28 mouse cellular contexts compared by ENCODE assay signal in genomic region chr13:7233399-7233798, GRCm38 (mm10).
A peak's percentile ranks its signal among the peaks of the same experiment; 100 is the strongest.
DNase-seq lines count a peak whose midpoint lies in the region; ATAC-seq lines count a peak whose summit lies in the region.
"Had no signal": no experiment of that assay in that cellular context is flagged by ENCODE, and none has a peak within 500 bp of the region (broad histone marks: within the 10 kb centered on the region; RNA-seq: fewer than 3 reads in every experiment).

No protein-coding gene starts in this region.

- H3K4me1 ChIP-seq in neural tube, embryonic 14.5 days (ENCODE audit: control insufficient read depth, insufficient read depth, low read length) = no peaks in the 10 kb centered on the region
- 0 out of 2 replicates have a peak, but pooled peaks cover 3% of the 10 kb centered on the region for H3K4me1 ChIP-seq in neural tube, embryonic 15.5 days
- H3K4me1 ChIP-seq in forebrain, embryonic 11.5 days (replicated peaks; ENCODE audit: control insufficient read depth, insufficient read depth, low read length) = no peaks in the 10 kb centered on the region
- H3K4me1 ChIP-seq: embryonic facial prominence, embryonic 10.5 days; embryonic facial prominence, embryonic 13.5 days; forebrain, embryonic 13.5 days; heart, embryonic 12.5 days; heart, embryonic 15.5 days; hindbrain, embryonic 10.5 days had no signal

- no peak for DNase-seq in neural tube, embryonic 10.5 days (ENCODE audit: extremely low spot score, low spot score)
- DNase-seq in hindlimb bud, embryonic 11.5 days (ENCODE audit: extremely low spot score, low read depth, low spot score) = peak; percentile 5
- DNase-seq in urinary bladder, postnatal 25 days (ENCODE audit: low spot score) = no peak
- DNase-seq in forebrain, embryonic 11.5 days (ENCODE audit: low spot score) = no peak
- DNase-seq: adrenal gland, adult 2 months; adrenal gland, postnatal 14 days; cerebellum, adult 11-12 months; cerebellum, adult 8-10 months; cerebellum, postnatal 10 days; cerebellum, postnatal 36 days; embryo, embryonic 11 days; gastrocnemius, postnatal 25 days; heart, adult 18-20 months; heart, postnatal 10 days; heart, postnatal 36 days had no signal

- no peaks in the 10 kb centered on the region for H3K36me3 ChIP-seq in neural tube, embryonic 14.5 days (ENCODE audit: control insufficient read depth, insufficient read depth, low read length)
- no peaks in the 10 kb centered on the region for H3K36me3 ChIP-seq in neural tube, embryonic 15.5 days
- no peaks in the 10 kb centered on the region for H3K36me3 ChIP-seq in forebrain, embryonic 11.5 days (ENCODE audit: control insufficient read depth, insufficient read depth, low read length)
- H3K36me3 ChIP-seq: embryonic facial prominence, embryonic 10.5 days; embryonic facial prominence, embryonic 13.5 days; heart, embryonic 12.5 days; heart, embryonic 15.5 days; hindbrain, embryonic 10.5 days had no signal

- no peak overlapping the region for H3K27ac ChIP-seq in neural tube, embryonic 14.5 days (ENCODE audit: low read depth, low read length)
- H3K27ac ChIP-seq in neural tube, embryonic 15.5 days (replicated peaks) = no peak overlapping the region
- H3K27ac ChIP-seq in forebrain, embryonic 11.5 days (ENCODE audit: low read depth, low read length) = no peak overlapping the region
- H3K27ac ChIP-seq: embryonic facial prominence, embryonic 10.5 days; embryonic facial prominence, embryonic 13.5 days; forebrain, embryonic 13.5 days; heart, embryonic 15.5 days; hindbrain, embryonic 10.5 days; hindbrain, embryonic 14.5 days; hindbrain, postnatal 0 days had no signal

- peak; percentile 46; the same call in 1 of the 2 replicates for ATAC-seq in neural tube, embryonic 14.5 days (ENCODE audit: low read depth)
- peak; percentile 61; the same call in 1 of the 2 replicates for ATAC-seq in neural tube, embryonic 15.5 days (ENCODE audit: low FRiP score)
- ATAC-seq in forebrain, embryonic 11.5 days (replicated peaks; ENCODE audit: low FRiP score) = no peak
- ATAC-seq: CD4-positive, CD25-positive, alpha-beta regulatory T cell, adult 4 months; forebrain, embryonic 13.5 days; forebrain, embryonic 16.5 days; hindbrain, postnatal 0 days had no signal

- no peak overlapping the region for H3K9ac ChIP-seq in neural tube, embryonic 14.5 days (replicated peaks; ENCODE audit: low read depth, low read length)
- H3K9ac ChIP-seq in neural tube, embryonic 15.5 days (replicated peaks) = no peak overlapping the region
- no peak overlapping the region for H3K9ac ChIP-seq in forebrain, embryonic 11.5 days (ENCODE audit: low read length)
- H3K9ac ChIP-seq: embryonic facial prominence, embryonic 13.5 days; forebrain, embryonic 13.5 days; heart, embryonic 12.5 days; heart, embryonic 15.5 days; hindbrain, embryonic 14.5 days had no signal

- 6% methylated on average over 2 of the region's 2 CpGs for WGBS in neural tube, embryonic 14.5 days
- WGBS in neural tube, embryonic 15.5 days = 9% methylated on average over 2 of the region's 2 CpGs
- 46% methylated on average over 2 of the region's 2 CpGs for WGBS in forebrain, embryonic 11.5 days

- no peaks in the 10 kb centered on the region for H3K9me3 ChIP-seq in neural tube, embryonic 14.5 days (ENCODE audit: control insufficient read depth, low read length)
- H3K9me3 ChIP-seq in neural tube, embryonic 15.5 days (replicated peaks) = no peaks in the 10 kb centered on the region
- no peaks in the 10 kb centered on the region for H3K9me3 ChIP-seq in forebrain, embryonic 11.5 days (ENCODE audit: control insufficient read depth, low read length)
- H3K9me3 ChIP-seq: embryonic facial prominence, embryonic 10.5 days; embryonic facial prominence, embryonic 13.5 days; forebrain, embryonic 13.5 days; heart, embryonic 12.5 days; heart, embryonic 15.5 days; hindbrain, embryonic 10.5 days had no signal

- no peak overlapping the region for H3K4me3 ChIP-seq in neural tube, embryonic 14.5 days (ENCODE audit: low read depth, low read length)
- no peak overlapping the region for H3K4me3 ChIP-seq in neural tube, embryonic 15.5 days (replicated peaks)
- H3K4me3 ChIP-seq in forebrain, embryonic 11.5 days (ENCODE audit: low read depth, low read length) = no peak overlapping the region
- H3K4me3 ChIP-seq: embryonic facial prominence, embryonic 10.5 days; embryonic facial prominence, embryonic 13.5 days; erythroblast, embryonic 14.5 days; forebrain, embryonic 13.5 days; heart, embryonic 12.5 days; heart, embryonic 15.5 days; hindbrain, embryonic 10.5 days had no signal

- no peaks in the 10 kb centered on the region for H3K27me3 ChIP-seq in neural tube, embryonic 14.5 days (ENCODE audit: control insufficient read depth, insufficient read depth, low read length)
- H3K27me3 ChIP-seq in neural tube, embryonic 15.5 days (replicated peaks) = no peaks in the 10 kb centered on the region
- no peaks in the 10 kb centered on the region for H3K27me3 ChIP-seq in forebrain, embryonic 11.5 days (ENCODE audit: control insufficient read depth, insufficient read depth, low read length)
- H3K27me3 ChIP-seq: embryonic facial prominence, embryonic 13.5 days; forebrain, embryonic 13.5 days; heart, embryonic 12.5 days; heart, embryonic 15.5 days had no signal

- H3K4me2 ChIP-seq in neural tube, embryonic 14.5 days (ENCODE audit: low read depth, low read length) = no peak overlapping the region
- H3K4me2 ChIP-seq in neural tube, embryonic 15.5 days = no peak overlapping the region
- H3K4me2 ChIP-seq in forebrain, embryonic 11.5 days (ENCODE audit: low read depth, low read length, severe bottlenecking) = no peak overlapping the region
- H3K4me2 ChIP-seq: embryonic facial prominence, embryonic 13.5 days; forebrain, embryonic 13.5 days; heart, embryonic 12.5 days; heart, embryonic 15.5 days; hindbrain, embryonic 14.5 days had no signal
